Mouse (Mus musculus) brown adipose tissue, adult 24 weeks (tissue): ENCODE measurements around the gene Esrrg. TPM values are rescaled to one million over a fixed set of nuclear protein-coding genes. Genes with fewer than 3 reads are reported as not detected.

Source experiments
- H3K27ac ChIP-seq: fragments of 200-500 bp; replicated peaks from 2 replicates; pipeline ENCODE4 v1.5.1; 2012; ENCODE audit warnings: low read depth, mild to moderate bottlenecking, low read length
- H3K4me1 ChIP-seq: fragments of 200-500 bp; 2 replicates; pipeline ENCODE4 v1.6.1; 2012; ENCODE audit warnings: low read length, mixed read lengths; ENCODE audit not compliant: control insufficient read depth, insufficient read depth, insufficient read length
- H3K4me3 ChIP-seq: fragments of 200-500 bp; 2 replicates; pipeline ENCODE4 v1.5.1; 2012; ENCODE audit warnings: low read depth, mild to moderate bottlenecking, low read length, moderate library complexity; ENCODE audit not compliant: insufficient read depth
- polyA plus RNA-seq: library from polyadenylated mRNA; stranded (reverse); fragments of >200 nt; gene quantifications from 2 replicates; pipeline ENCODE4 v1.2.4, GENCODE M21; 2012; ENCODE audit not compliant: missing spikeins, insufficient read depth, insufficient read length

Esrrg gene
- polyA plus RNA-seq, 1 experiment = 12.5 TPM

DNA sequence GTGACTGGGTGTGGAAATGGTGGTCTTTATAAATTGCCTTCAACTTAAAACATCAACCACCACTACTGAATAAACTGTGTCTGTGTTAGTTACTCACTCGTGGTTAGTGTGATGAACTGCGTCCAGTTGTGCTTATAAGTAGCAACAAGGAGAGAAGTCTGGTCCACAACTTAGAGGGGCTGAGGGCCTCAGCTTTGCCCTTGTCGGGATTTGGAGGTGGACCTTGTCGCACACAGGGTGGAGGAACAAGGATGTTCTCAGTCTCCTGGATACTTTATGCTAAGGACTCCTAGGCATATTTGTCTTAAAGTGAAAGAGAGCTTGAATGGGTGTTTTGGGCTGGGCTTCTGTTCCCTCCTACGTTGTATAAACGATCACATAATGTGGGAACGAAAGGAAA, 55.7 kb downstream of the Esrrg start:
- Histone ChIP-seq H3K27ac (no peak overlapping the region), H3K4me1 (peaks cover 11% of the 10 kb centered on the region; the same call in 1 of the 2 replicates), H3K4me3 (no peak overlapping the region)

DNA sequence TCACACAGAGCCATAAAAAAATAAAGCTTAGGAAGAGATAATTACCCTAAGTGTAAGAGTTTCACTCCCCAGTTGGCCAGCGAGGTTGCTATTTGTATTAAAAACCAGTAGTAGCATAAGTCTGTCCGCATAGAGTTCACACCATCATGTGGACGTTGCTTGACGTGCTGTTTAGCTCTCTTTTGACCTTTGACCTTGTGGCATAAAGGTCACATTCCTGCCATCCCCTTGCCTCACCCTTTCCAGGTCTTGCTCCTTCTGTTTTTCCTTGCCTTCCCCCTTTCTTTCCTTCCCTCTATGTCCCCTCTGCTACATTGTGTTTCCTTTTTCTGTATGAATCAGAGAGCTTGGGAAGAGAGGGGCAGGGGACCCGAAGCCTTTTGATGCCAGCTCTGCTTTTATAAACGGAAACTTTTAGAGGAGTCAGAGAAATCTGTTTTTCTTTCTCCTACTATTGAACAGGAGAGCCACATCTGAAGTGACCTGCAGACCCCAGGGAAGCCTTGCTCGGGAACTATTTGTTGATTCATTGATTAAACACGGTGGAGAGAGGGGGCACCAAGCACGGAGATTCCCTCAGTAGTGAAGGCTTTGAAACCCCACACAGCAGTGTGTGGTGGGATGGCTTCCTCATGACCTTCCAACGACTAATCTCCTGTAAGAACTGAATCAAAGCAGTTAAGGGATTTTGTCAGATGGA, 57.5 kb downstream of the Esrrg start:
- Histone ChIP-seq H3K4me1 (peaks cover 9% of the 10 kb centered on the region; the same call in 1 of the 2 replicates), H3K4me3 (no peak overlapping the region), H3K27ac (peak overlapping the region; percentile 62)

DNA sequence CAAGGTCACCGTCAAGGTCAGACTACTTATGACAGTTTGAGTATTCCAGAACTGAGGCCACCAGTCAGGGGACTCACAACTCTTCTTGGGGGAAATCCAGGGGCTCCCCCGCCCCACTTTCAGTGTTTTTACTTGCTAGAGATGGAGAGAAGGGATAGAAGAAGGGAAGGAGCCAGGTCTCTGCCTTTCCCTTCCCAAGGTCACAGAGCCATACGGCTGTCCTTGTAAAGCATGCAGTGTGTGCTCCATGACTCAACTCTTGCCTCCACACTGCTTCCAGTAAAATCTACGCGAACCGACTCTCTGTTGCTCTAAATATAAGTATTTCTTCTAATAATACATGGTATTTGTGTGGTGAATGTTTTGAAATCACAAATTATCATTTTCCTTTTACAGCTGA, 61.2 kb downstream of the Esrrg start:
- Histone ChIP-seq H3K4me3 (no peak overlapping the region), H3K4me1 (peaks cover 9% of the 10 kb centered on the region; the same call in 1 of the 2 replicates), H3K27ac (no peak overlapping the region)

- H3K4me3 ChIP-seq = no peak overlapping the region
- H3K27ac ChIP-seq = no peak overlapping the region
- no peaks in the 10 kb centered on the region for H3K4me1 ChIP-seq
Observed at GRCm38 (mm10) chr1:187672446-187672845, 63.9 kb downstream of the Esrrg start.

DNA sequence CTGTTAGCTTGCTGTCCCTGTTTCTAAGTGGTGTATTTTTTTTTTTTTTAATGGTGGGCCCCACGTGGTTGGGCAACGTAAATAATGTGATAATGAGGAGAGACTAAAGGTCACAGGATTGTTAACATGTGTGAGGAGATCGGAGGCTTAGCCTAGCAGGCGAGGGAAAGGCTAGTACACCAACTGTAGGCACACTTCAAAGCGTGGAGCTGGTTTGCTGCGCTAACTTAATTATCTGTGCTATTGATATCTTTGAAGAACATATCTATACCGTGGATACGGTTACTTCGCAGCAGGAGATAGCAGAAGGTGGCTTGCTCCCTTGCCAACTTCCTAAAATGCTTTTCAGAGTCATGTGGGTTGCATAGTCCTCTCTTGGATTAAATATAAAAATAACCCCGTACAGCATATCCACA, 66.2 kb downstream of the Esrrg start:
- Histone ChIP-seq H3K27ac (no peak overlapping the region), H3K4me3 (no peak overlapping the region), H3K4me1 (no peaks in the 10 kb centered on the region)

DNA sequence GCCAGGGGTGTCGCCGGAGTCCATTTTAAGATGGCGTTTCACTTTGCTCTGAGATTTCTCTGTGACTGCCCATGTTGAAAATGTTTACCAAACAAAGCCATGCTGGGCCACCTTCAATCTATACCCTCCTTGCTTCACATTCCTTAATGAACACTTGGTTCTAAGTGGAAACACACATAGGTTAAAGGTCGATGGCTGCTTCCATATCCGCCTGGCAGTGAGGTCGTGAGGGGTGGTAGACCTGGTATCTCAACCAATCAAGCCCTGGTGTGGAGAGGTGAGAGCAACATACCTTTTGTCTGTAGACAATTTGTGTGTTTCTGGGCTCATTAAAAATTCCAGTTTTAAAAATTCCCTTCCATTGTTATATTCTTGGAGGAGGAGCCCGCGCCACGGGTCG, 68.0 kb downstream of the Esrrg start:
- H3K27ac ChIP-seq = no peak overlapping the region

DNA sequence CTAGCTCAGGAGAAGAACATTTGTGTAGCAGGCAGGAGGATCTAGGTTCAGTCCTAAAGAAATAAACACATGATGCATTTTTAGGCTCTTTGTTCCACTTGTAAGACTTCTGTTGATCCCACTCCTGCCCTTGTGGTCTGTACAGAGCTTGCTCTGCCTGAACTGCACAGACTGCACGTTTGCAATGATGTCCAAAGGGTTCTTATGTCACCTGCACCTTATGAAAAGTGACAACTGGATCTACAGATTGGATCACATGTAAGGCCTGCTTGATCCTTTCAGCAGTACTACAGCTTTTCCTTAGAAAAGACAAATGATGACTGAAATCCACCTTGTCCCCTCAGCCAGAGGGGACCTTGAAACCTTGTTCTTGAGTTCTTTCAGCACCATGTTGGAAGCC, 70.7 kb downstream of the Esrrg start:
- no peaks in the 10 kb centered on the region for H3K4me1 ChIP-seq
- H3K27ac ChIP-seq = no peak overlapping the region
- H3K4me3 ChIP-seq = no peak overlapping the region

More for the DNA sequence above, 68.0 kb downstream of the Esrrg start:
- no peak overlapping the region for H3K4me3 ChIP-seq
- no peaks in the 10 kb centered on the region for H3K4me1 ChIP-seq

GRCm38 (mm10) chr1:187684519-187684918, 75.9 kb downstream of the Esrrg start:
- Histone ChIP-seq H3K4me3 (no peak overlapping the region), H3K27ac (no peak overlapping the region)

GRCm38 (mm10) chr1:187691846-187692525, 83.4 kb downstream of the Esrrg start:
- peaks cover 5% of the 10 kb centered on the region for H3K4me1 ChIP-seq
- no peak overlapping the region for H3K4me3 ChIP-seq
- H3K27ac ChIP-seq = no peak overlapping the region

More at GRCm38 (mm10) chr1:187684519-187684918, 75.9 kb downstream of the Esrrg start:
- no peaks in the 10 kb centered on the region for H3K4me1 ChIP-seq

GRCm38 (mm10) chr1:187694865-187695264, 86.3 kb downstream of the Esrrg start:
- Histone ChIP-seq H3K4me3 (no peak overlapping the region), H3K27ac (no peak overlapping the region), H3K4me1 (peaks cover 5% of the 10 kb centered on the region)

- H3K4me3 ChIP-seq = no peak overlapping the region
- H3K27ac ChIP-seq = no peak overlapping the region
- peaks cover 2% of the 10 kb centered on the region for H3K4me1 ChIP-seq
Observed at GRCm38 (mm10) chr1:187698201-187698600, 89.6 kb downstream of the Esrrg start.

GRCm38 (mm10) chr1:187700963-187701362, 92.4 kb downstream of the Esrrg start:
- no peak overlapping the region for H3K27ac ChIP-seq
- peaks cover 3% of the 10 kb centered on the region for H3K4me1 ChIP-seq
- H3K4me3 ChIP-seq = no peak overlapping the region

DNA sequence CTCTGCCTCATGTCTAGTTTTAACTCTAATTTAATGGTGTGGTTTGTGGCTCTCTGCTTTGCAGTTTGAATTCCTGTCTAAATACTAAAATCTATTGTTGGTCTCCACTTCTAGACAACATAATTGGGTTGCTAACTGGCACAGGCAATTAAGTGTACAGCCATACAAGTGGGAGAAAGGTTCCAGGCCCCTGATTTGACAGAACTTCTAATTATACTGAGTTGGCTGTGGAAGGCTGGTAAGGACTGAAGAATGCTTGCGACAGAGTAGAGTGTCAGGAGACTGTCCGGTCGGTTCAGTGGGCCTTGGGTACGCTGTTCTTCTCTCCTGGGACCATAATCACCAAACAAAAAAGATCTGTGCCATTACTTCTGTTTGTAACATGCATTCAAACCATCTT, 96.3 kb downstream of the Esrrg start:
- H3K4me3 ChIP-seq = no peak overlapping the region
- peak overlapping the region; percentile 67 for H3K27ac ChIP-seq
- peaks cover 3% of the 10 kb centered on the region; the same call in 1 of the 2 replicates for H3K4me1 ChIP-seq

DNA sequence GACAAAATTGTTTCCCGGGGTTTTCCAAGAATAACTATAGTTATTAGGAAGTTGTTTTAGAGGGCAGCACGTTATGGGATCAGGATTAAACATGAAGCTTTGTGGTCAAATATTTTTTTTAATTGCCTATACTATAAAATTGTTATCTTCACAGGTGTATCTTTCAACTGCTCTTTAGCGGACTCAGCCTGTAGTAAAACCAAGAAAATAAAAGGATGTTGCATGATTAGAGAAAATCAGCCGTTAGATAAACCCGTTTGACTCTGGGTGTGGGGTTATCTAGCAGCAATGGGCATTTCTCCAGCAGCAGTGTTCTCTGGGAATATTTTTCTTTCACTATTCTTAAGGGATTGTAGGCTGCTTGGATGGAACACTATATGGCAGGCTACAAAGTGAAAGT, 96.8 kb downstream of the Esrrg start:
- no peak overlapping the region for H3K27ac ChIP-seq
- H3K4me3 ChIP-seq = no peak overlapping the region
- peaks cover 3% of the 10 kb centered on the region; the same call in 1 of the 2 replicates for H3K4me1 ChIP-seq

DNA sequence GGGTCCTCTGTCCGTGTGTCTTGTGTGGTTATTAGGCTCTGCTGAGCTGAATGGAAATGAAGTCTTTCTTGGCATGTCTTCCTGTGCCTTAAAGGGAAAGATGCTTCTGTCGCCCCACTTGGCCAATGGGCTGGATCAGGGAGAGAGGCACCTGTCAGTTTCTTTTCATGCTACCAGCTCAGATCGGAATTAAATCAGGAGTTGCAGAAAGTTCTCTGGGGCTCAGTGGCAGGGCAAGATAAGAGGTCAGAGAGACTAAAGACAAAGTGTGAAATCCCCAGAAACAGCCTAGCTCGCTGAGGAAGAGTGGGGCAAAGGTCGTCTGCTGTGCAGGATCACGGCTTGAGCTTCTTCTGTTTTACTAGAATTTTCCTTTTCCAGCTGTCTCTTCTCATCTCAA, 97.5 kb downstream of the Esrrg start:
- Histone ChIP-seq H3K4me1 (peaks cover 3% of the 10 kb centered on the region; the same call in 1 of the 2 replicates), H3K4me3 (peak overlapping the region; percentile 24), H3K27ac (peak overlapping the region; percentile 32)

DNA sequence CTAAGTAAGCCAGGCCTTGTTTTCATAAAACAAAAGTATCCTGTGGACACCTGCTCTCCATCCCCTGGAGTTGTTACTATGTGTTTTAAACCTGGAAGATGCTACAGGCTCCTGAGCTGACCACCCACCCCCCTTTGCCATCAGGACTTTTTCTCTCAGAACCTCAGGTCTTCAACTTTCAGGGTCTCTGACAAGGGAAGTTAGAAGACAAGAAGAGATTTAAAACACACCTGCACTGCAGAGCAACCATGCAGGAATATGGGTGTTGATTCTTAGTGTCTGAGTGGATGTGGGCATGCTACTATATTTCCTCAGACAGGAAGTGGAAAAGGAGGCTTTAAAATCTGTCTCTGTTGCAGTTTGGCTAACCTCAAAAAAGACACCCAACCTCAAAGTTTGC, 98.6 kb downstream of the Esrrg start:
- Histone ChIP-seq H3K27ac (no peak overlapping the region), H3K4me1 (peaks cover 3% of the 10 kb centered on the region; the same call in 1 of the 2 replicates), H3K4me3 (no peak overlapping the region)
